Mouse (Mus musculus) embryonic facial prominence, embryonic 13.5 days (tissue): Measurements from ENCODE around the gene Shisa2. TPM values are rescaled to one million over a fixed set of nuclear protein-coding genes. Genes with fewer than 3 reads are reported as not detected.

Experiments used
- ATAC-seq: fragments of 200-750 bp; cut with Nextera tagmentation; 2 replicates; pipeline ENCODE4 v1.8.0; 2017; ENCODE audit warnings: low read depth; ENCODE audit not compliant: insufficient number of reproducible peaks, insufficient read depth, low FRiP score, low TSS enrichment
- H3K27ac ChIP-seq: fragments of 300-500 bp; sonication (generic); 2 replicates; pipeline ENCODE4 v1.5.1; 2015; ENCODE audit warnings: moderate library complexity, mild to moderate bottlenecking, inconsistent platforms
- H3K27me3 ChIP-seq: fragments of 300-500 bp; sonication (generic); 2 replicates; pipeline ENCODE4 v1.6.1; 2015; ENCODE audit warnings: mild to moderate bottlenecking, inconsistent platforms
- H3K36me3 ChIP-seq: fragments of 300-500 bp; sonication (generic); 2 replicates; pipeline ENCODE4 v1.6.1; 2015; ENCODE audit warnings: mild to moderate bottlenecking, inconsistent platforms
- H3K4me1 ChIP-seq: fragments of 300-500 bp; sonication (generic); 2 replicates; pipeline ENCODE4 v1.6.1; 2015; ENCODE audit warnings: inconsistent platforms
- H3K4me2 ChIP-seq: fragments of 300-500 bp; sonication (generic); 2 replicates; pipeline ENCODE4 v1.6.1; 2015; ENCODE audit warnings: moderate library complexity, mild to moderate bottlenecking, inconsistent platforms
- H3K4me3 ChIP-seq: fragments of 300-500 bp; sonication (generic); 2 replicates; pipeline ENCODE4 v1.5.1; 2015; ENCODE audit warnings: mild to moderate bottlenecking, inconsistent platforms
- H3K9ac ChIP-seq: fragments of 300-500 bp; sonication (generic); 2 replicates; pipeline ENCODE4 v1.6.1; 2015; ENCODE audit warnings: mild to moderate bottlenecking, inconsistent platforms
- H3K9me3 ChIP-seq: fragments of 300-500 bp; sonication (generic); 2 replicates; pipeline ENCODE4 v1.6.1; 2016; ENCODE audit warnings: inconsistent platforms
- WGBS: fragments of 180-500 bp; shearing (Covaris S2); methylation state at CpG from one replicate; pipeline ENCODE4 v1.1.7; 2015; ENCODE audit warnings: mixed read lengths; 5-methylcytosine and 5-hydroxymethylcytosine counted together
- polyA plus RNA-seq: library from polyadenylated mRNA; unstranded; fragments of >200 nt; fragmentation: Nextera tagmentation; extraction: Ambion mirVana; gene quantifications from 2 replicates; pipeline ENCODE4 v1.2.1, GENCODE M21; 2015

The Shisa2 gene
- polyA plus RNA-seq, 1 experiment from 2014 or later = 9.4 TPM

GRCm38 (mm10) chr14:59657098-59657497 is 32.0 kb downstream of the Shisa2 start:
- no peak for ATAC-seq
- no peak overlapping the region for H3K4me2 ChIP-seq
- no peak overlapping the region for H3K9ac ChIP-seq
- no peaks in the 10 kb centered on the region for H3K9me3 ChIP-seq
- no peak overlapping the region for H3K4me3 ChIP-seq
- H3K27me3 ChIP-seq = no peaks in the 10 kb centered on the region
- WGBS = 89% methylated on average over 1 of the region's 1 CpGs
- H3K27ac ChIP-seq = no peak overlapping the region
- no peaks in the 10 kb centered on the region for H3K36me3 ChIP-seq
- no peaks in the 10 kb centered on the region for H3K4me1 ChIP-seq

GRCm38 (mm10) chr14:59672893-59673515 is 47.9 kb downstream of the Shisa2 start:
- Histone ChIP-seq H3K27ac (no peak overlapping the region), H3K9me3 (no peaks in the 10 kb centered on the region), H3K4me2 (no peak overlapping the region), H3K4me1 (peaks cover 24% of the 10 kb centered on the region), H3K36me3 (no peaks in the 10 kb centered on the region), H3K4me3 (no peak overlapping the region), H3K27me3 (peaks cover 18% of the 10 kb centered on the region), H3K9ac (no peak overlapping the region)
- ATAC-seq = no peak
- 78% methylated on average over 6 of the region's 6 CpGs for WGBS

GRCm38 (mm10) chr14:59674556-59674955 is 49.4 kb downstream of the Shisa2 start:
- H3K9ac ChIP-seq = 0 out of 2 replicates have a peak overlapping the region, but pooled peaks have one; percentile 11
- peaks cover 18% of the 10 kb centered on the region for H3K27me3 ChIP-seq
- 20% methylated on average over 8 of the region's 8 CpGs for WGBS
- no peak overlapping the region for H3K27ac ChIP-seq
- no peak overlapping the region for H3K4me2 ChIP-seq
- peaks cover 24% of the 10 kb centered on the region for H3K4me1 ChIP-seq
- no peaks in the 10 kb centered on the region for H3K9me3 ChIP-seq
- H3K4me3 ChIP-seq = no peak overlapping the region
- ATAC-seq = no peak
- no peaks in the 10 kb centered on the region for H3K36me3 ChIP-seq

- peaks cover 20% of the 10 kb centered on the region for H3K4me1 ChIP-seq
- 74% methylated on average over 4 of the region's 4 CpGs for WGBS
- no peak overlapping the region for H3K9ac ChIP-seq
- H3K27ac ChIP-seq = no peak overlapping the region
- no peaks in the 10 kb centered on the region for H3K9me3 ChIP-seq
- H3K27me3 ChIP-seq = peaks cover 18% of the 10 kb centered on the region
- H3K4me3 ChIP-seq = no peak overlapping the region
- no peaks in the 10 kb centered on the region for H3K36me3 ChIP-seq
- ATAC-seq = no peak
- H3K4me2 ChIP-seq = no peak overlapping the region
Measured at GRCm38 (mm10) chr14:59675330-59675729, 50.2 kb downstream of the Shisa2 start.

GRCm38 (mm10) chr14:59677598-59678003 is 52.5 kb downstream of the Shisa2 start:
- H3K36me3 ChIP-seq = no peaks in the 10 kb centered on the region
- no peak overlapping the region for H3K27ac ChIP-seq

More at GRCm38 (mm10) chr14:59677598-59678003, 52.5 kb downstream of the Shisa2 start:
- no peak for ATAC-seq
- H3K4me3 ChIP-seq = no peak overlapping the region
- no peaks in the 10 kb centered on the region for H3K9me3 ChIP-seq
- 53% methylated on average over 7 of the region's 7 CpGs for WGBS
- no peak overlapping the region for H3K9ac ChIP-seq
- H3K27me3 ChIP-seq = peaks cover 18% of the 10 kb centered on the region
- H3K4me2 ChIP-seq = no peak overlapping the region
- peaks cover 16% of the 10 kb centered on the region for H3K4me1 ChIP-seq

Other genes with a start within 250 kb of the Shisa2 start
- 0.55 and 0.63 TPM in 2 replicates for gene Phf11c, start 229.9 kb upstream of the Shisa2 start, polyA plus RNA-seq
- gene Setdb2, start 184.4 kb upstream of the Shisa2 start, polyA plus RNA-seq = 10.1 and 12.1 TPM in 2 replicates
- 39.8 and 40.8 TPM in 2 replicates for gene Cab39l, start 184.3 kb upstream of the Shisa2 start, polyA plus RNA-seq
- 29.5 and 38.6 TPM in 2 replicates for gene Cdadc1, start 27.3 kb upstream of the Shisa2 start, polyA plus RNA-seq